Mouse (Mus musculus): ENCODE measurements around the gene Nol10.

Nol10 gene

DNA sequence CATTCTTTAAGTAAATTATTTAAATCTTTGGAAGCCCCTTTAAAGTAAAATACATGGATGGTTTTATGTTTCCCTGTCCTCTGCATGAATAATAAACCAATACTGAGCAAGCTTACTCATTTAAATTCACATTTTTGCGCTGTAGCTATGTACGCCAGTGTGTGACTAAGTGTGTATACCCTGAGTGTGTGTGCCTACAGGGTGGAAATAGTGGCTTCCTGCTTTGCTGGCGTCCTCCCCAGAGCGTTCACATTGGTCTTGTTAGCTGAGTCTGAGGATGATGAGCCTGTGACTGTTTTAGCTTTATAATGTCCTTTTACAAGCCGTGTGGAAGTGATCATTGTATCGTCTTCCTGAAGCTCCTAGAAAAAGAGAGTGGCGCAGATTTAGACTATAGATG lies 60.1 kb downstream of the Nol10 start:
- DNase-seq (ENCODE audit: low spot score in 2 of 2) = no peak

DNA sequence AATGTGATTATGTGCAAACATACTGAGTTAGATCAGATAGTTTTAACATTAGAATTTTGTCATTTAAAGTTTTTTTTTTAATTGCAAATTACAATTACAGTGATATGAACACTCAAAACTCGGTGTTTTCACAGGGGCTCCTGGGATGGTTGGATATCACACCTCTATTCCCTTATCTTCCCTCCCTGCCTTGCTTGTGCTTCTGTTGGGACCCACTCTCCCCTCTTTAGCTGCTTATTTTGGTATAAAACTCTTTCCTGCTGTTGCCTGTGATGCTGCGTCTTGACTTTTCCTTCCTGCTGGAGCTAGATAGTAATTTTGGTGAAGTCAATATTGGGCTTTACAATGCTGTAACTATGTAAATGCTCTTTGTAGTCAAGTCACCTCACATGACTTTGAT lies 63.0 kb downstream of the Nol10 start:
- no peak for DNase-seq (ENCODE audit: low spot score in 2 of 2)

DNA sequence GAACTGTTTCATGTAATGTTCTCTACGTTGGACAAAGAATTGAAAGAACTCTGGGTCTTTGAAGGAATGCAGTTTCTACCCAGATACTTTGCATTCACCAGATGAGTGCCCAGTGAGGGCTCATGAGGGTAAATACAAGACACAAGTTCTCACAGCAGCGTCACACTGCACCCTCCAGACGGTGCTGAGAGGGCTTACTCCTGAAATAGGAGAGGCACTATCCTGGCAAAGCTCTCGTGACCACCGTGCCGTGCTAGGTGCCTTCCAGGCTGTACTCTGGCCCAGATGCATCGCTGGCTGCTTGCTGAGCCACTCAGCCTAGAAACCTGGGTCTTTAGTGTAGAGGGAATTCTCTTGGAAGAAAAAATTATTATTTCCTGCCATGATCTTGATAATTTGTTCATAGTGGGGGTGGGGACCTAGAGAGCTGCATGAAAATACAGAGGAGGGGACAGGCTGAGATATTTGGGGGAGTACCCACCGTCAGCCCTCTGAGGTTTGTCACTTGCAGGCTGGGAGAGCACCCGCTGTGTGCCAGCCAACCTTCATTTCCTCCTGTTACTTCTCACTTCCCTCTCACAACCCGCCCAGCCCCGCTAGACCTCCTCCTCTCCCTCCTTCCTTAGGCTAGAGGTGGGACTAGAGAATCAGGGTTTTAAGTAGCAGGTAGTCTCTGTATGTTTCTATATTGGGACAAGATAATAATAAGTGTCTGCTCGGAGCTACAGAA lies 63.7 kb downstream of the Nol10 start:
- DNase-seq (ENCODE audit: low spot score in 2 of 2) = no peak

DNA sequence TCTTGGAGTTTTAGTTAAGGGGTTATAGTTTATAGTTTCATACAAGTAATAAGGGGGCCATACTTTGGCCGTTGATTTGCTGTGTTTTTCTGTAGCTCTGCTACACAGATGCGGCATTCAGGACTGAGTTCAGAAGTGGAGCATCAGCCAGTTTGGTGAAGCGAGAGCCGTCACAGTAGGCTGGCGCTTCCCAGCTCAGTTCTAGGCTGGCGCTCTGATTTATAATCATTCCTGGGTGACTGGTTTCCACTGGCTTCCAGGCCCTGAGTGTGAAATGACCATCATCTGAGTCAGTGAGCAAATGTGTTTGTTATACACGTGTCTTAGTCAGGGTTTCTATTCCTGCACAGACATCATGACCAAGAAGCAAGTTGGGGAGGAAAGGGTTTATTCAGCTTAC lies 66.5 kb downstream of the Nol10 start:
- DNase-seq (ENCODE audit: low spot score in 2 of 2) = no peak

DNA sequence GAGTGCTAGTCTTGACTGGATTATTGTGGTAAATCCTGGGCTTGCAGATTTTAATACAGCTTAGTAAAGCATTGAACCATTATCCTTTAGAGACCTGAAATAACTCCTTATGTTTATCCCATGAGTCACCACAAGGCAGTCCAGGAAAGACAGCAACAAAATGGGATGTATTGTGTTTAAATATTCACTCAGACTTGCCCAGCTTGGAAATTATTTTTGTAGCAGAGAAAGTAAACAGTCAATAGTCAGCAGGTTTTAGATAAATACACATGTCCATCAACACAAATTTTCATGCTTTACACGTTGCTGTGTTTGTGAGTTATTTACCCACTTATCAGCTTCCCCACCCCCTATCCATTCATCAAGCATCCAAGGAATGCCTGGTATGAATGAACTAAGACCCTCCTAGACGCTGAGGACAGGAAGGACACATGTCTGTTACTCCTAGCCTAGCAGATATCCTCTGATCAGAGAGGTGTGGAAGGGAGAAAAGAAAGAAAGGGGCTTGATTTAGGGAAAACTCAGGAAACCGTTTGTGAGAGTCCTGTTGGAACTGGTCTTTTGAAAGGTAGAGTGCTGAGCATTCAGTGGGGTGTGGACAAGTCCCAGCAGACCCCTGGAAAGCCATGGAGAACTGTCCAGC lies 72.0 kb downstream of the Nol10 start:
- DNase-seq (ENCODE audit: low spot score in 2 of 2) = no peak

DNA sequence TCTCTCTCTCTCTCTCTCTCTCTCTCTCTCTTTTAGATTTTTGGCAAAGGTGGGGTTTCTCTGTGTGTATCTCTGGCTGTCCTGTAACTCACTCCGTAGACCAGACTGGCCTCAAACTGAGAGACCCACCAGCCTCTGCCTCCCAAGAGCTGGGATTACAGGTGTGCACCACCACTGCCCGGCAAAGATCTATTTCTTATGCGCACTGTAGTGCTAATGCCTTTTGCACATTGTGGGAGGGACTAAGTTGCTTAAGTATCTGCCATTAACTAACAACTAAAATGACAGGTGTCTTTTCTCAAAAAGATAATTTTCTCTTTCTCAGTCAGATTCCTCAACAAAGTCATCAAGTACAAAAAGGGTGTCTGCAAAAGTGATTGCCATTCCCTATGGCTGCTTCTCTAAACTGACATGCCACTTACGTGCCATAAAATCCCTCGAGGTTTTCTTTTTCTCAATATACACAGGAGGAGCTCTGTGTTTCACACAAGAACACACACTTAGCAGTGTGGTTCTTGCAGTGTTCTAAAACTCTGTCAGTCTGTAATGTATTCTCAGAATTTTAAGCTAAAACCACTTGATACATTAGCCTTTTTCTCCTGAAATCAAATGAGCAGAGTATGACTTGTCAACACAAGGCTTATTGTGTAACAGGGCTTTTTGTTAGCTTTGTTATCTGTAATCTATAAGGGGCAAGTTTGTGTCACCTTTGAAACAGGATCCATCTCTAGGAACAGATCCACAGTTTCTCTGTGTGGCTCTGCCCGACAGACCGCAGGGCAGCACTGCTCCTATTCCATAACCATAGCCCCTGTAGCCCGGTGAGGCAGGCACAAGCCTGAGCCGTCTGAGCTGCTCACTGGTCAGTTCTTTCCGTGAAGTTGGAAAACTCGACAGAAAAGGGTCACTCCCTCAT lies 77.3 kb downstream of the Nol10 start:
- no peak for DNase-seq (ENCODE audit: low spot score in 2 of 2)

DNA sequence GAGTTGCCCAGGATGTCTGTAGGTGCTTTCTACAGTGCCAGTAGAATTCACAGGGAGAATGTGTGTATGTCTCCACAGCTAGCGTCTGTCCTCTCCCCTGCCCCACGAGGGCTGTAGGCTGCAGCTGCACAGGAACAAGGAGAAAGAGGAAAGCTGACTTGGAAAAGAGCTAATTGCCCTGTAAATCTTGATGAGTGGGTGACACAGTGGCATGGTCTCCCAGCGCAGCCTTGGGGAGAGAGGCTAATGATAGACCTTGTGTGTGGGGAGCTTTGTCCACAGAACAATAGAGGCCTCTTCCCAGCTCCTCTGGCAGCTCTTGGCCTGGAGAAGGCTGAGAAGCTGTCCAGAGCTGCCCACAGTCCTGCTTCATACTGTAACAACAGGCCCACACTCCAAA lies 78.5 kb downstream of the Nol10 start:
- no peak for DNase-seq (ENCODE audit: low spot score in 2 of 2)

DNA sequence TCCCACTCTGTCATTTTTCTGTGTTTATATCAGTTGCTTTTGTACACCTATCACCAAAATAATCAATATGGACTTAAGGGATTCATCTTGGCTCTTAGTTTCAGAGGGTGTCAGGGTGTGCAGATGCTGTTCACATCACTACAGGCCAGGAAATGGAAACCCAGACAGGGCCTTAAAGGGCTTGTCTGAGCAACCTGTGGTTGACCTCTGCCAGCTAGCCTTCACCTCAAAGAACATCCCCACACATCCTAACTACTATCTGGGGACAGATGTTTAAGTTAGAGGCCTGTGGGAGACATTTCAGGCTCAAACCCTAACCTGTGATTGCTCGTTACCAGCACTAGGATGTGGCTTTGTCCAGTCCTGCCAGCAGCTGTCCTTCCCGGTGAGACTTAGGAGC lies 82.3 kb downstream of the Nol10 start:
- DNase-seq (ENCODE audit: low spot score in 2 of 2) = no peak

DNA sequence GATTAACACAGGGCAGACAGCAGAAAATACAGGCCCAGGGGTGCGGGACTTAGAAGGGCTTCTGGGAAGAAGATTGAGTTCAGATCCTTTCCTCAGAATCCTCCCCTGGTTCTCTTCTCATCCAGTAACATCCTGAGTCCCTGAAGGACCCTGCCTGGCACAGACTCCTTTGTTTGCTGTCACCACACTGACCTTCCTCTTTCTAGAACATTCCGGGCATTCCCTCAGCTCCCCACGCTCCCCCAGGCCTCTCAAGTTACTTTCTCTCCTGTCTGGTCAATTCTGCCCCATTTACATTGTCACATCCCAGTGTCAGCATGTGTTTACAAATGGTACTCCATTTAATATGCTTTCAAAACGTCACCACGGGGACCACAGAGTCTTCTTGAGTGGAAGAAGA lies 82.9 kb downstream of the Nol10 start:
- no peak for DNase-seq (ENCODE audit: low spot score in 2 of 2)

DNA sequence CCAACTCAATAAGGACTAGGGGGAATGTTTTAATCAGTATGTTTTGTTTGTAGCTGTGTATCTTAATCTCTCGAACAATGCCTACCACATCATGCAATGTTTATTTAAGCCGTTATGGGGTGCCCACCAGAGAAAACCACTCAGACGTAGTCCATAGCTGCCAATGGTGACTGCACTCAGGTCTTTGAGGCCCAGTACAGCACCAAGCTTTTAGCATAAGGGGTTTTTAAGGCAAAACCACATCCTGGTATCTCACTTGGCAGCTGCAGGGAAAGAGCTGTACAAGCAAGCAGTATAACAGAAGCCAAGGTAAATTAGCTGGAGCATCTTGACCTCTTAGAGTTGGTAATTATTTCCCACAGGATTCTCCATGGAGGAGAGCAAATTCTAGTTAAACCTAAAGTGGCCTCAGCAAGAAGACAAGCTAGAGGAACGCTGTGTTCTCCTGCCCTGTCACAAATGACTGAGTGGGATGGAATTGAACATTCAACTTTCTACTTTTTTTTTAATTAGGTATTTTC lies 83.6 kb downstream of the Nol10 start:
- no peak for DNase-seq (ENCODE audit: low spot score in 2 of 2)

DNA sequence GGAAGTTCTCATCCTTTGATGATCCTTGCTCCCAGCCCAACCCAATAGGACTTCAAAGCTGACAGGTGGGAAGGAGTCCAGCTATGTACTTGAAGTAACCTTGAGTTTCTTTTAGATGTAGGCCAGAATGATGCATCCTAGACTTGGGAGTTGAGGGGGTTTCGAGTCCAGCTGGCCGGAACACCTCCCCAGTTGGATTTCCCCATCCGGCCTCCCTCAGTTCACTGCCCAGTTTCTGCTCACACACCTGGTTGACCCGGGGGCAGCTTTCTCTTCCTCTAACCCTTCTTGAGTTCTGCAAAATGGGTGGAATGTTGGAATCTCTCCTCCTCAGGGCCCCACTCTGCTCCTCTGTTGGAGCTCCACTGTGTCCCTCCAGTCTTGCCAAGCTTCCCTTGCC lies 85.5 kb downstream of the Nol10 start:
- DNase-seq (ENCODE audit: low spot score in 2 of 2) = no peak

DNA sequence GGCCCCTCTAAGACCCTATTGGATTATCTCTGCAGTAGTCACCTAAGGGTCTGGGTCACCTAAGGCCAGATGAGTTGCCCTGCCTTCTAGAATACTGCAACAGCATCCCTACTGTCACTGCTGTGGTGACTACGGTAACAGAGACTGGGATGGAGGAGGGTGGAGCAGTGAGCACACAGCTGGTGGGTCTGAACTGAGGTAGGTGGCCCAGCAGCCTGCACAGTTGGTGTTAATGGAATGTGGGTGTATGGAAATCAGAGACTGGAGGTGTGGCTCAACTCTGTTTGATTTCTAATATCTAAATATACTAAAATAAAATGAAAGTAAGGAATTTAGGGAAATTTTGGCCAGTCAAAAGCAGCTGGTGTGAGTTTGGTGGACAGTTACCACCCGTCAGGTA lies 88.2 kb downstream of the Nol10 start:
- no peak for DNase-seq (ENCODE audit: low spot score in 2 of 2)

DNA sequence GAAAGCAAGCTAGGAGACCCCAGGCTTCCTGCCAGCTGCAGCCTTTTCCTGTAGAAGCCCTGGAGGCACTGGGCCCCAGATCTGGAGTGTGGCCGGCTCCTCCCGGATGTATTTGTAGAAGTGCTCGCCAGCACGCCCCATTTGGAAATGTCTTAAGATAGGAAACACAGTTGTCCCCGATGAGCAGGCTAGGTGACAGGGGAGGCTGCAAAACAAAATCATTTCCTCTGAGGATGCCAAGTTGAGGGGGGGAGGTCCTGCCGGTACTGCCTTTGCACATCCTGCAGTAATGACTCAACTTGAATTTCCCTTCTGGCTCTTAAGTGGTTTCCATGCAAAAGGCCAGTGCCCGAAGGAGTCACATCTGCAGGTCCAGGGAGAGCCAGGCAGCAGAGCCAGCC lies 92.0 kb downstream of the Nol10 start:
- no peak for DNase-seq (ENCODE audit: low spot score in 2 of 2)

DNA sequence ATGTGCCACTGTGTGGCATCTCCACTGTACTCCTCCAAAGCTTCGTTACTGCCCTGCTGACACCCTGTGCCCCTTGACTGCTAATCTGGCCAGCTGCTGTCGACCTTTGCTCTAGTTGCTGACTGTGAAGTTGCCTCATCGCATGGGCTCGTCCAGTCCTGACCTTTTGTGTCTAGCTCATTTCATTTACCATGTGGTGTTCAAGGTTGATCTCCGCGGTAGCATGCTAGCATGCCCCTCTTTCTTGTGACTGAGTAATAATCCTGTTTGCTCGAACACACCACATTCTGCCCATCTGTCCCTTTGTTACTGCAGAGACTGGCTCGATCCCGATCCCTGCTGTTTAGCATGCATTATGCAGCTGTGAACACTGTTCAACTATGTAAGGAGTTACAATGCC lies 93.2 kb downstream of the Nol10 start:
- no peak for DNase-seq (ENCODE audit: low spot score in 2 of 2)

DNA sequence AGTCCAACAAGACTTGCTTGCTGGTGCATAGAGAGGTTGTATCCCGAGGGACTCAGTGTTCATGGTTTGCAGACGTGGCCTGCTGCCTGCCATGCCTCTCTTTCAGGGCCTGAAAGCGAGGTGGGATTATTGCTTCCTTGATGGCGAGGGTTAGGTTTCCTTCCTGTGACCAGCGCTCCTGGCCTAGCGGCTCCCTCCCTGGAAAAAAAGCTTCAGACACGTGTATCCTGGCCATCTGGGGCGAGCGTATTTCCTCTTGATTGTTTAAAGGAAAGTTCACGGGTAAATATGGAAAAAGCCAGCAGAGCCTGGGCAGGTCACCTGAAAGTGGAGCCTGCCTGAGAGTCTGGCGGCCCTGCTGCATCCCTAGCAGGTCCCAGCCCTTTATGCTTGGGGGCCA lies 96.1 kb downstream of the Nol10 start:
- no peak for DNase-seq (ENCODE audit: low spot score in 2 of 2)

DNA sequence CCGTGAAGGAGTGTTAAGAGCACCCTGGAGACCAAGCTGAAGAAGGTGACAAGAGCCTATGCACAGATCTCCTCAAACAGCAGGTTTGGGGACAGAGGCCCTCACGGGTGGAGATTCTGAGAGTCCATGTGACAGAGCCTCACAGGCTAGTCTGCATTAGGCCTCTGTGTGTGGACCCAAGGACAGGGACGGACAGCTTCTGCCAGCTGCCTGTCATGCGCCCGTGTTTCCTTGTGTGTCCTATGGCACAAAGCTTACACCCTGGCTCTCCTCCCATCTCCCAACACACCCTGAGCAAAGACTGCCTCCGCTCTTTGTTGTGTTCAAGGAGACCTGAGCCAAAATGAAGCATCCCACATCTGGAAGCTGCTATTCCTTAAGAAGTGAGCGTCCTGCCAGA lies 97.0 kb downstream of the Nol10 start:
- no peak for DNase-seq (ENCODE audit: low spot score in 2 of 2)

DNA sequence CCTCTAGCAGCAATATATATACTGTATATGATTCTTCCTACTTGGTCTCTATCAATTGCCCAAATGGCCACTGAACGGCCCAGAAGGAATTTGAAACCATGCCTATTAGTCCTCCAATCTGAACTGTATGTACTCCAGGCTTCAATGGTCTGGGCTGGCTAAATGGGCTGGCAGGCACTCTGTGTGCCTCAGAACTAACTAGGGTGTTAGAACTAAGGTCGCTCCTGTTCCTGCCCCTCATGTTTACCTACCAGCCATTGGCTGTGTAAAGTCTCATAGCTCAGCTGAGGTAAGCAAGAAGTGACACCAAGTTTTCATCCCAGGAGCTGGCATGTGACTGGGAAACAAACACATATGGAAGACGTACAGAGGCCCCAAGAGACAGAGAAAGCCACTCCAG lies 100.5 kb downstream of the Nol10 start:
- DNase-seq (ENCODE audit: low spot score in 2 of 2) = no peak

DNA sequence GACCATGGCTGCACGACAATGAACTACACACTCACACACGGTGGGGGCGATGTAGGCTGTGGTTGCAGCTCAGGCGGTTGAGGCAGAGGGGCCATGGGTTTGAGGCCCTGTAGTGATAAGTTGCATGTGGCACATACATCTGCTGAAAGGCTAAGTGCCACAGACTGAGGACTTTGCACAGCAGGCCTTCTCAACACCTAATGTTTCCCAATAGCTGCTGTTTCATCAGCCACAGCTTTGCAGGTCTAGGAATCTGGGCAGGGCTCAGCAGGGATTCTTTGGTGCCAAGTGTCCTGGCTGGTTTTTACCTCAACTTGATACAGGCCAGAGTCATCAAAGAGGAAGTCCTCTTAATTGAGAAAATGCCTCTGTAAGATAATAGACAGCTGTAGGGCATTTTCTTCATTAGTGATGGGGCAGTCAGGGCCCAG lies 101.4 kb downstream of the Nol10 start:
- no peak for DNase-seq (ENCODE audit: low spot score in 2 of 2)

DNA sequence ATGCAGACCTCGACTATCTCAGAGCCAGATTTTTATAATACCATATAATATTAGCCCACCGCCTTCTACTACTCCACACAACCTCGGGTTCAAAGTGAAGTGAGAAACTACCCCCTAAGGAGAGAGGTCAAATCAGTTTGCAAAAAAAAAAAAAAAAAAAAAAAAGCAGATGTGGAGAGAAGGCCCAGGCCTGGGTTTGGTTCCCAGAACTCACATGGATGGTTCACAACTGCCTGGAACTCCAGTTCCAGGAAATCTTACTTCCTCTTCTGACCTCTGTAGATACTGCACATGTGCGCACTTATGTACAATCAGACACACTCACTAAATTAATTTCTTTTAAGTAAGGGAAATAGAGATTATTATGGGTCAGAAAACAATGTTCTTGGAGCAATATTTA lies 102.2 kb downstream of the Nol10 start:
- no peak for DNase-seq (ENCODE audit: low spot score in 2 of 2)

DNA sequence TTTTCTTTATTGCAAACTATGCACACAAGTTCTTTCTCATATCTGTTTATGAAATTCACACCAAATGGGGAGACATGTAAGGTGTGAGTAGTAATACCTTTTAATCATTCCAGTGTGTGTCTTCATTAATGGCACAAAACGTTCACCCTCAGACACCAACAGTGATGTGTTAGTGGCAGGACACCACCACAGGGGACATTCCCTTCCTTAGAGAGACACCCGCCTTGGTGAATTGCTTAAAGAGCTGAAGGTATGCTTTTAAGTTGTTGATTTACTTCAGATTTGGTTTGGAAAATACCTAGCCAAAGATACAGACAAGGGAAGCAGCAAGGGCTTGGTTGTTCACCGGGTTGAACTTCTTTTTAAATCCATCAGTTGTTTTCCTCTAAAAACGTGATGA lies 102.7 kb downstream of the Nol10 start:
- no peak for DNase-seq (ENCODE audit: low spot score in 2 of 2)

DNA sequence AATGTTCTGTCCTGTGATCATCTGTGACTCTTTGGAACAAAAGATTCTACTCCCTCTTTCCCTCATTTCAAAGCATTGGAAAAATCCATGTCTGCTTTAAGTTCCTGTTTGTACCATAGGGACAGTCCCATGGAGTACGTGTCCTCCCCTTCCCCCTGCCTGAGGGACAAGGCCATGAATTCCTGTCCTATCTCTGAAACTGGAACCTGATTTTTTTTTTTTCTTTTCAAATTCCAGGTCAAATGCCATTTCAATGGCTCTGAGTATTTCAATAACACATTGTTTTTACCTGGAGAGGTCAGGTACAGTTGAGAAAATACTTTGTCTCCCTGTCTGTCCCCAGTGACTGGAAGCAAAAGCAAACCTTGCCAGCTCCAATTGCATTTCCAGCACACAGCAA lies 104.0 kb downstream of the Nol10 start:
- no peak for DNase-seq (ENCODE audit: low spot score in 2 of 2)

DNA sequence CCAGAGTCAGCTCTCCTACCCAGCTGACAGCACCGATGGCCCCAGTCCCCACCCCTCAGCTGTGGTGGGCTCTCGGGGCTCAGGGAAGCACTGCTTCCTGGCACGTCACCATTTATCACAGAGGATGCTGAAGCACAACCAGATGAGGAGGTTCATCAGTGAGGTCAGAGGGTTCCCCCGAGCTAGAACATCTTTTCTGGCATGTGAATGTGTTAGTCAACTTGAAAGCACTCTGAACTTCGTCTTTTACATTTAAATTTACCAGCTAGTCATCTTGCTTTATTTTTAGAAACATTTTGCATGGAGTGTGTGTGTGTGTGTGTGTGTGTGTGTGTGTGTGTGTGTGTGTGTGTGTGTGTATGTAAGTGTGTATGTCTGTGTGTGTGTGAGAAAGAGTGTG lies 105.7 kb downstream of the Nol10 start:
- DNase-seq (ENCODE audit: low spot score in 2 of 2) = no peak

DNA sequence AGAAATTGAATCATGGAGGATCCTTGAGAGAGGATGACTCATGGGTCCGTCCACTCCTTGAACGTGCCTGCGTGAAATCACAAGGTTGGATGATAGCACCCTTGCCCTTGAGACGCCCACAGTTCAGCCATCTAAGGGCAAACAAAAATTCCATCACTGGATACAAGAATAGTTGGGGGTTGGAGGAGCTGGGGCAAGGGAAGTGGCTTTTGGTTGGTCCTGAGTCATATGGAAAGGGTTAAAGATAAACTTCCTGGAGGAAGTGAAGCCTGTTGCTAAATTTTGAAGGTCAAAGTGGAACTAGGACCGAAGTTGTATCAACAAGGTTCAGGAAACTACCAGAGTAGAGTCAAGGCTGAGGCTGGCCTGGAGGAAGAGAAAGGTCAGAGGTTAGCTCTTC lies 106.8 kb downstream of the Nol10 start:
- DNase-seq (ENCODE audit: low spot score in 2 of 2) = no peak
